Mouse (Mus musculus) gastrocnemius, postnatal 10 days (tissue): ENCODE results near the gene Gid8. TPM values are rescaled to one million over a fixed set of nuclear protein-coding genes. Genes with fewer than 3 reads are reported as not detected.
"Not testable (repeated sequence)": the region's sequence is repeated elsewhere in the genome, so short reads cannot be mapped to it uniquely, and the experiment has no call there.

Source experiments
- DNase-seq: peaks from one replicate; pipeline ENCODE4 v3.0.0; 2021; ENCODE audit warnings: mixed read lengths
- total RNA-seq, 2 experiments: library from RNA; stranded (reverse); gene quantifications; 2 replicates each; pipeline ENCODE4 v1.2.3; 2021

The Gid8 gene
- total RNA-seq, 2 experiments from 2014 or later, result 50.4 to 51.6 TPM

DNA sequence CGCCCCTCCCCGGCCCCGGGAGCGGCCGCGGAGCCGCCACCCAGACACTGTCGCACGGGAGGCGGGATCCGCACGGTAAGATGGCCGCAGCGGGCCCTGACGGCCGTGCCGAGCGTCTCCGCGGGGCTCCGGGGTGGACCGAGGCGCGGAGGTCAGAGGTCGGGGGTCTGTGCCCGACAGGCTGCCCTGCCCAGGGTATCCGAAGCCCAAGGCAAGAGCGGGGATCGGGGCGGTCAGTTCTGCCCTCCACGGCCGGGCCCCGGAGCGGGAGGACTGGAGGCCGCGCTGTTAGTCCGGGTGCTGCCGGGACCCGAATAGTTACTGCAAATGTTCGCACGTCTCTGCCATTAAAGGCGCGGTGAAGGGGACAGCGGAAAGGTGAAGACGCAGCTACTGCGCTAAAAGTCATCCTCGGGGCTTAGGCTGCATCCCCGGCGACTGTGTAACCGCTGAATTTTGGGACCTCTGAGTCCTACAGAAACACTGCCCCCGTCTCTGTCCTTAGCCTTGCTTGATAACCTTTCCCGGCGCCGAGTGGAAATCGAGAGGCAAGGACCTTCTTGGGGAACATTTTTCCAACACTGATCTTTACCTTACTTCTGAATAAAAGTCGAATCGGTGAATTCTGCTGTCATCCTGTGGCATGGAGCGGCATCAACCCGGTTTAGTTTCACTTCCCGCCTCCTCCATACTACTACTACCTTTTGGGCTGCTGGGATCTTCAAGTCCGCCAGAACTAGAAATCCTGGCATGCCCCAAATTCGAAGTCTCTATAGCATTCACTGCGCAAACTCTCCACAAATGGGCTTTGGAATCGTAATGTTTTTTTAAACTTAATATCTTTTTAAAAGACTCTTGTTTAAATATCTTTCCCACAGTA is 599 bp downstream of the Gid8 start:
- DNase-seq, result no peak

GRCm38 (mm10) chr2:180711527-180711926 is 1.6 kb downstream of the Gid8 start:
- DNase-seq, result no peak

DNA sequence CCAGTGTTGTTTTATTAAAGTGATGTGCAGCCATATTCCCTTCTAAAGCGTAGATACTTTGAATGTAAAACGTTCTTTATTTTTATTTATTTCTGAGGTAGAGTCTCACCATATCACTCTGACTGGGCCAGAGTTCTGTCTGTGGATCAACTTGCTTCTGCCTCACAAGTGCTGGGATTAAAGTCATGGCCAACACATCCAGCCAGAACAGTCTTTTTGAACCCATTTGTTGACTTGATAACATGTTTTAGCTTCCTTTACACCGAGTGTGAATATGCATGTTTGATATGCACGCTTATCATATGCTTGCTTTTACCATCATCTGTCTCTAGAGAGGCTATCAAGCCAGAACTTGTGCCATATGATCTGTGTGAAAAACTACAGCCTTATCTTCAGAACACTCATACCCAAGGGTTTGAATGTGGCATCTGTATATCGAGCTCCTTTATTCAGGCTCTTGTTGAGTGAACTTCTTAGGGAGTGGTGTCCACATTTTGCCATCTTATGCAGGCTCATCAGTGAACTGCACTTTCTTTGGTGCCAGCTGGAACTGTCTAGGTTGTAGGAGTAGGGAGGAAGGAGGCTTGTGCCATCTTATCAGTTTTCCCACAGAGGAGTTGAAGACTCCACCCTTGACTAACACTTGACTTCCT is 2.2 kb downstream of the Gid8 start:
- DNase-seq, result no peak

DNA sequence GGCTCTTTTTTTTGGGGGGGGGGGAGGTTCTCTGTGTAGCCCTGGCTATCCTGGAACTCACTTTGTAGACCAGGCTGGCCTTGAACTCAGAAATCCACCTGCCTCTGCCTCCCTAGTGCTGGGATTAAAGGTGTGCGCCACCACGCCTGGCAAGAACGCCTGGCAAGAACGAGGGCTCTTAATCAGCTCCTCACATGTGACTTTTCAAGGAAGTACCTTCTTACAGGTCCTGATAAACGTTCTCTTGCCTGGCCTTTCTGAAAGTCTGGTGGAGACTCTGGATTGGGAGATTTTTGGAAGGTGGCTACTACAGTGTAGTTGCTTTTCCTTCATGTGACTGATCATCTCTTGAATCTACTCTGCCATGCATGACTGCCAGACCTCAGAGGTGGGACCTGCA is 12.8 kb downstream of the Gid8 start:
- not testable (repeated sequence) for DNase-seq

DNA sequence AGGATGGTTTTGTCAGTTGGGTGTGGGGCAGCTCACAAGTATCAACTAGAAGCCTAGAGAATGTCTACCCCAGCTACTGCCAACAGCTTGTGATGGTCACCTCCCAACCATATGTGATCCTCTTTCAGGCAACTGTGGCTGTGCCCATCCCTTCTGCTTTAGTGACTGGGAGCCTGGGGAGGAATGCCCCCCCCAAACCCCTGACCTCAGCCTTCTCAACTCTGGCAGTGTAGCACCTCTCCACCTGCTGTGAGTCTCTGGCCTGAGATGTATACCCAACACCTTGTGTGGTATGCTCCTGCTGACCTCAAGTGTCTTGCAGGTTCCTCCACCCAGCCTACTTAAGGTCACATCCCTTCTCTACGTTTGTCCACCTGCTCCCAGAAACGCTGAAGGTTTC is 13.9 kb downstream of the Gid8 start:
- no peak for DNase-seq

GRCm38 (mm10) chr2:180724585-180725413 is 14.9 kb downstream of the Gid8 start, which contains the start of gene Slc17a9:
TSS of gene Slc17a9 (plus strand) at chr2:180725263.
- peak; percentile 27 for DNase-seq

DNA sequence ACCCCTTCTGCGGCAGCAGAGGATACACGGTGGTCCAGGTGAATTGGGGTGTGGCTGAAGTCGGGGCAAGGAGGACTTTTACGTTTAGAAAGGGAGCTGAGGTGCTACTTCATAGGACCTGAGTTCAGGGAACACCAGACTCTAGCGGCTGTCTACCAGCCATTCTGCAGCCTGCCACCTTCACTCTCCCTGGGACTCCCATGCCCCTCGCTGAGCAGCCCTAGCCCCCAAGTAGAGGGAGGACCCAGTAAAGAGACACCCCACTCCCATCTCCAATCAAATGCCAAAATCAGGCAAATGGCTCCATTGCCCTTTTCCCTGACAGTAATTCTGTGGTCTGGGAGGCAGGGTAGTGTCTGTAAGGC is 15.5 kb downstream of the Gid8 start:
- no peak for DNase-seq

- DNase-seq, result no peak
Observed at GRCm38 (mm10) chr2:180725856-180726629, 16.1 kb downstream of the Gid8 start.

- DNase-seq, result no peak
Observed at GRCm38 (mm10) chr2:180726658-180727442, 16.9 kb downstream of the Gid8 start.

- DNase-seq, result no peak
Observed at GRCm38 (mm10) chr2:180727613-180728021, 17.7 kb downstream of the Gid8 start.

GRCm38 (mm10) chr2:180731036-180731435 is 21.1 kb downstream of the Gid8 start:
- DNase-seq, result no peak

DNA sequence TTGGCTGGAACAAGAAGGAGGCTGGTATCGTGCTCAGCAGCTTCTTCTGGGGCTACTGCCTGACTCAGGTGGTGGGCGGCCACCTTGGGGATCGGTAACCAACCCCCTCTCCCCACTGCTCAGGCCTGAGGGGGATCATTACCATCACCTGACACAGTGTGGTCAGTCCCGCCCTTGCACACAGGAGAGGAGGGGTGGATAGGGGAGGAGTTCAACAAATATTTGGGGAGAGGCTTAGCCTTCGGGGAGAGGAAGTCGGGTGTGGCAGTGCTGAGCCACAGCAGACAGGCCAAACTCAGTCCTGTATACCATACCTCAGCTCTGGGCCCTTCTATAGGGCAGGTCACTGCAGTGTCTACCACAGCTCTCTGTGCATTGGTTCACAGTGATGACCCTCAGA is 22.1 kb downstream of the Gid8 start:
- DNase-seq, result no peak

DNA sequence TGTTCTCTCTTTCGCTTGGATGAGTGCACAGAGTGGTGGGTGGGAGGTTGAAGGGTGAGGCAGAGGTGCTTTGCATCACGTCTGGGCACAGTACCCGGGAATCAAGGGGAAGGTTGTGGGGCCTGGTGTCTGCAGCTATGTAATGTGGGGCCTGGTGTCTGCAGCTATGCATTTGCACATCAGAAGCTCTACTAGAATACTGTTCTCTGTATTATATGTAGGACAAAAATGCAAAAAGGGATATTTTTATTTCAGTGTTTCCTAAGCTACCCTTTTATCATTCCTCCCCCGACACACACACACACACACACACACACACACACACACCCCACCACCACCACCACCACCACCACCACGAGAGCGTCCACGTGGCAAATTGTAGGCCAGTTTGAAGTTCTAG is 25.3 kb downstream of the Gid8 start:
- no peak for DNase-seq

GRCm38 (mm10) chr2:180737984-180738383 is 28.1 kb downstream of the Gid8 start:
- DNase-seq, result no peak

GRCm38 (mm10) chr2:180740349-180740748 is 30.4 kb downstream of the Gid8 start:
- no peak for DNase-seq

GRCm38 (mm10) chr2:180741421-180741820 is 31.5 kb downstream of the Gid8 start:
- no peak for DNase-seq

DNA sequence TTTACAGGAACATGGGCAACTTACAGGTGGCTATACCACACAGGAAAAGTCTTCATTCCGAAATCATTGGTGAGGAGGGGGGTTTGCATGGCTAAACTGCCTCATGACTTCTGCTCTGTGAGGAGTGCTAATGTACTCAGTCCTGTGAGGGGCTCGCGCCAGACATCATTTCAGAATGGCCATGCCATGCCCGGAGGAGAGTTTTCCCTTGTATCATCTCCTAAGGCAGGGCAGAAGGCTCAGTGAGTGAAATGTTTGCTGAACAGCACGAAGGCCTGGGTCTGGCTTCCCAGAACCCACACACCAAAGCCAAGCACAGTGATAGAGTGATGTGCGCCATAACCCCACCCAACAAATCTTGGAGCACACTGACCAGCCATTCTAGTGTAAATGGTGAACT is 32.9 kb downstream of the Gid8 start:
- no peak for DNase-seq

DNA sequence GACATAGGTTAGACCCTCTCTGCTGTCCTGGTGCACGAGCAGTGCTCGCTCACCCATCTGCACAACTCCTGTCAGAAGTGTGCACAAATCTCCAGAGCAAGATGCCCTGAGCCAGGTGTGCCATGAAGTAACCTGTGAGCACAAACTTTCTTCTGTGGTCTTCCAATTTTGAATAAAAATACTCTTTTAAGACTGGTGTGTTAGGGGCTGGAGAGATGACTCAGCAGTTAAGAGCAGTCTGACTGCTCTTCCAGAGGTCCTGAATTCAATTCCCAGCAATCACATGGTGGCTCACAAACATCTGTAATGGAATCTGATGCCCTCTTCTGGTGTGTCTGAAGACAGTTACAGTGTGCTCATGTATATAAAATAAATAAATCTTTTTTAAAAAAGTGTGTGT is 33.4 kb downstream of the Gid8 start:
- no peak for DNase-seq

DNA sequence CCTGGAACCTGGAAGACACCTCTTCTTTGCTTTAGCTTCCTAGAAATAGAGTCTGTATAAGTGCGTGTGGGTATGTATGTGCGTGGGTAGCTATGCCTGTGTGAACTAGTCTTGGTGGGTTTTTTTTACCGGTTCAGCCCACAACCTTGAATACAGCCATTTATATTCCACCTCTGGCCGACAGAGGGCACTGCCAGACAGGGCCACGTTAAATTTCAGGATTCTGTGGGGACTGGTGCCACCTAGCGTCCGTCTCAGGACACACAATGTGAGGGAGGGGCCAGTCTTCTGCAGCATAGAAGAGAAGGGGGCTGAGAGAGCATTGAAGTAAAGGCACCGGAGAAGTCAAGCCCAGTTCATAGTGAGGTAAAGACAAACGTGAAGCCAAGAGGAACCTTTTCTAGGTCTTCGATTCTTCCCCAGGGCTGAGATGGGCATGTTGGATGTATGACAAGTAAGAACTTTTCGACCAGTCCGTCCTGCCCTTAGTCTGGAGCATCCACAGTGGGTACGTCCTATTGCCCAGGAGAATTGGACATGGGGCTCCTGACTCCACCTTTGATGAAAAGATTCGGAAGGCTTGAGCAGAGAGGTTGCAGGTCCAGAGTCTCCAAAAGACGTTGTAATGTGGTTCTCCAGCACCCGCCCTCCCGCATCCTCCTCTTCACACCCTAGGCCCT is 35.5 kb downstream of the Gid8 start:
- DNase-seq, result peak; percentile 86

DNA sequence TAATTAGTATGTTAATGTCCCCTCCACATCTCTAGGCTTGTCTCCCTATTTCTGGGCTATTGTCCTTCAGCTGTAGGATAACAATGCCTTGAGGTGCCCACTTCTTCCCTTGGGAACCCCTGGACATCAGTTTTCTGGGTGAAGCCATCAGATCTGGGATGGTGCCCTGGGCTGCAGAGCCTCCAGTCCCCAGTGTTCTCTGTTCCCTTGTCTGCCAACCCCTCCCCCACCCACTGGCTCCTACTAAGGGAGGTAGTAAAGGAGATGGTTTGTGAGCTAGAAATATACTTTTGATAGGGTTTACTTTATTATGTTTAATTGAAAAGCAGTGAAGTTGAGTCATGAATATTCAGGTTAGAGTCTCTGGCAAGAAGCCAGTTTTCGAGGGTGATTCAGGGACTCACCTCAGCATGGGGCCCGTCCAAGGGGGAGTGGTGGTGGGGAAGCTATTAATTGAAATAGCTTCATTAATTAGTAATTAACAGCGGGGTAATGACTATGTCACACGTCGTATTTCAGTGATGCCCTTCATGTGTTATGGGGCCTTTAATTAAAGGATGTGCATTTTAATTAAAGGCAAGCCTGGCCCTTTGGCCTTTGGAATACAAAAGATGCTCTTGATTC is 36.8 kb downstream of the Gid8 start:
- no peak for DNase-seq
